Mouse (Mus musculus) erythroblast, embryonic 14.5 days (primary cell): ENCODE data around the gene Cp.

Experiments used
- GATA1 ChIP-seq: IDR thresholded peaks from 2 replicates; pipeline ENCODE4 v1.6.1; 2012; ENCODE audit warnings: low read length, inconsistent platforms, mixed read lengths
- TAL1 ChIP-seq: IDR thresholded peaks from 3 replicates; pipeline ENCODE4 v1.6.1; 2012; ENCODE audit warnings: low read length, inconsistent platforms, mixed read lengths

GRCm38 (mm10) chr3:20007759-20008158 is 50.9 kb downstream of the Cp start:
- TF ChIP-seq GATA1 (no peak), TAL1 (no peak)
